In genomic region chr10:57531616-57532217, GRCm38 (mm10) we compare ENCODE assay signal across 8 mouse cellular contexts. TPM values are rescaled to one million over a fixed set of nuclear protein-coding genes. Genes with fewer than 3 reads are reported as not detected.
DNase-seq lines count a peak whose midpoint lies in the region; ATAC-seq and TF ChIP-seq lines count a peak whose summit lies in the region.

No protein-coding gene starts in this region.

- no peak for DNase-seq in heart, postnatal 4 days
- no peak for DNase-seq in forebrain, embryonic 10.5 days (ENCODE audit: extremely low spot score, low spot score)
- DNase-seq in liver, embryonic 14.5 days (ENCODE audit: low read depth in 3 of 3, low spot score in 3 of 3): peak in 1 of 3 experiments; percentile 2
- DNase-seq in thymus, postnatal 25 days: no peak
- no peak for DNase-seq in frontal cortex, postnatal 10 days (ENCODE audit: low spot score in 2 of 2)
- no peak for DNase-seq in adrenal gland, adult 2 months

- H3K9ac ChIP-seq in heart, embryonic 13.5 days: peak overlapping the region; percentile 96
- peak overlapping the region; percentile 94 for H3K9ac ChIP-seq in liver, embryonic 14.5 days (replicated peaks)

- H3K27ac ChIP-seq in heart, embryonic 13.5 days (replicated peaks): peak overlapping the region; percentile 95
- peak overlapping the region; percentile 95 for H3K27ac ChIP-seq in forebrain, embryonic 10.5 days
- H3K27ac ChIP-seq in liver, embryonic 14.5 days: peak overlapping the region; percentile 95

- H3K9me3 ChIP-seq in heart, embryonic 13.5 days: no peaks in the 10 kb centered on the region
- no peaks in the 10 kb centered on the region for H3K9me3 ChIP-seq in E14TG2a.4 (ENCODE audit: low read length)
- no peaks in the 10 kb centered on the region for H3K9me3 ChIP-seq in forebrain, embryonic 10.5 days
- H3K9me3 ChIP-seq in liver, embryonic 14.5 days (ENCODE audit: control insufficient read depth, low read length): no peaks in the 10 kb centered on the region

- TF ChIP-seq EP300 in liver, embryonic 14.5 days (IDR thresholded peaks at IDR 0.05; ENCODE audit: low read depth): no peak

- TF ChIP-seq CTCF in E14TG2a.4 (conservative IDR thresholded peaks at IDR 0.05; ENCODE audit: low read length): no peak
- no peak for TF ChIP-seq CTCF in liver, embryonic 14.5 days (IDR thresholded peaks at IDR 0.05; ENCODE audit: low read depth)

- H3K27me3 ChIP-seq in heart, embryonic 13.5 days (replicated peaks): no peaks in the 10 kb centered on the region
- no peaks in the 10 kb centered on the region for H3K27me3 ChIP-seq in E14TG2a.4 (ENCODE audit: insufficient read depth, low read length)
- H3K27me3 ChIP-seq in forebrain, embryonic 10.5 days (ENCODE audit: poor library complexity, severe bottlenecking): no peaks in the 10 kb centered on the region
- no peaks in the 10 kb centered on the region for H3K27me3 ChIP-seq in liver, embryonic 14.5 days (ENCODE audit: control insufficient read depth, insufficient read depth, low read length)

- WGBS in heart, embryonic 13.5 days: 3% methylated on average over 28 of the region's 28 CpGs
- 4% methylated on average over 28 of the region's 28 CpGs for WGBS in forebrain, embryonic 10.5 days
- WGBS in liver, embryonic 14.5 days (ENCODE audit: insufficient replicate concordance): 3% methylated on average over 28 of the region's 28 CpGs

- H3K4me2 ChIP-seq in heart, embryonic 13.5 days: peak overlapping the region; percentile 82
- H3K4me2 ChIP-seq in liver, embryonic 14.5 days (ENCODE audit: low read depth): peak overlapping the region; percentile 84

- ATAC-seq in heart, embryonic 13.5 days (ENCODE audit: extremely low read depth, insufficient number of reproducible peaks, low FRiP score, low TSS enrichment): no peak
- ATAC-seq in liver, embryonic 14.5 days (ENCODE audit: insufficient read depth): no peak

- peak overlapping the region; percentile 96 for H3K4me3 ChIP-seq in heart, embryonic 13.5 days
- peak overlapping the region; percentile 96 for H3K4me3 ChIP-seq in E14TG2a.4 (replicated peaks; ENCODE audit: low read length)
- H3K4me3 ChIP-seq in forebrain, embryonic 10.5 days: peak overlapping the region; percentile 93
- H3K4me3 ChIP-seq in liver, embryonic 14.5 days (ENCODE audit: insufficient read depth in 1 of 2, low read depth in 2 of 2, low read length in 2 of 2): peak overlapping the region; percentile 77 to 94

- H3K4me1 ChIP-seq in heart, embryonic 13.5 days: peaks cover 37% of the 10 kb centered on the region
- H3K4me1 ChIP-seq in E14TG2a.4 (replicated peaks; ENCODE audit: low read depth, low read length): peaks cover 30% of the 10 kb centered on the region
- peaks cover 17% of the 10 kb centered on the region for H3K4me1 ChIP-seq in forebrain, embryonic 10.5 days
- peaks cover 5 to 12% of the 10 kb centered on the region in 2 experiments for H3K4me1 ChIP-seq in liver, embryonic 14.5 days (replicated peaks; ENCODE audit: control insufficient read depth in 2 of 2, insufficient read depth in 2 of 2, low read length in 1 of 2)

- H3K36me3 ChIP-seq in heart, embryonic 13.5 days: peaks cover 10% of the 10 kb centered on the region
- H3K36me3 ChIP-seq in E14TG2a.4 (ENCODE audit: insufficient read depth, low read length): peaks cover 11% of the 10 kb centered on the region
- H3K36me3 ChIP-seq in forebrain, embryonic 10.5 days (replicated peaks): peaks cover 11% of the 10 kb centered on the region
- H3K36me3 ChIP-seq in liver, embryonic 14.5 days (replicated peaks; ENCODE audit: control insufficient read depth, insufficient read depth, low read depth): no peaks in the 10 kb centered on the region; the same call in 1 of the 2 replicates

RNA-seq across cellular contexts. Expression of gene Serinc1, which starts 0.6 kb away (rescaled TPM):
- 144 and 158 TPM in 2 replicates for polyA plus RNA-seq in heart, embryonic 13.5 days (2015; fragmentation: Nextera tagmentation; extraction: Ambion mirVana)
- 100 to 1,000 TPM; 212 to 222 TPM for total RNA-seq in heart, postnatal 4 days (2021)
- polyA plus RNA-seq in forebrain, embryonic 10.5 days (2016; fragmentation: Nextera tagmentation; extraction: Ambion mirVana): 119 and 121 TPM in 2 replicates
- 27.9 and 36.6 TPM in 2 replicates for polyA plus RNA-seq in liver, embryonic 14.5 days (2012; rRNA removed)
- 67.7 and 71.7 TPM in 2 replicates for polyA plus RNA-seq in liver, embryonic 14.5 days (2014; fragmentation: Nextera tagmentation; extraction: Ambion mirVana)
- 100 to 1,000 TPM; 319 to 366 TPM for total RNA-seq in adrenal gland, adult 2 months (2021)
- polyA plus RNA-seq in adrenal gland, adult 2 months (2012; rRNA removed): 30.5 and 45.6 TPM in 2 replicates

RNA-seq across cellular contexts. Expression of gene Hsf2, which starts 45.5 kb away (rescaled TPM):
- 23.8 and 26.8 TPM in 2 replicates for polyA plus RNA-seq in heart, embryonic 13.5 days (2015; fragmentation: Nextera tagmentation; extraction: Ambion mirVana)
- total RNA-seq in heart, postnatal 4 days (2021): 10 to 100 TPM; 23.6 to 24.6 TPM
- polyA plus RNA-seq in forebrain, embryonic 10.5 days (2016; fragmentation: Nextera tagmentation; extraction: Ambion mirVana): 51.8 and 53.2 TPM in 2 replicates
- 3.7 and 4.8 TPM in 2 replicates for polyA plus RNA-seq in liver, embryonic 14.5 days (2012; rRNA removed)
- polyA plus RNA-seq in liver, embryonic 14.5 days (2014; fragmentation: Nextera tagmentation; extraction: Ambion mirVana): 7.5 and 8.2 TPM in 2 replicates
- 10 to 100 TPM; 15.0 to 17.9 TPM for total RNA-seq in adrenal gland, adult 2 months (2021)
- polyA plus RNA-seq in adrenal gland, adult 2 months (2012; rRNA removed): 1.5 and 1.9 TPM in 2 replicates
